Mouse (Mus musculus) left cerebral cortex, postnatal 25 days (tissue): ENCODE data around the gene Kars. TPM values are rescaled to one million over a fixed set of nuclear protein-coding genes. Genes with fewer than 3 reads are reported as not detected.

Experiments used
- DNase-seq, 2 experiments: peaks; one replicate each; pipeline ENCODE4 v3.0.0; 2022; ENCODE audit warnings: low spot score in 2 of 2, mixed read lengths in 1 of 2
- intact Hi-C: fragments of 180-260 bp; cut with DNase I; formaldehyde crosslinking; loops from one replicate; pipeline ENCODE4 v1.15.1; 2025
- total RNA-seq, 2 experiments: library from RNA; stranded (reverse); gene quantifications; 2 replicates each; pipeline ENCODE4 v1.2.3; 2021

The Kars gene
- total RNA-seq, 2 experiments from 2014 or later, result 67.3 to 71.2 TPM

- intact Hi-C loops, result no loop called here
- DNase-seq, result no peak
Observed at GRCm38 (mm10) chr8:111954844-111955594, 56.1 kb downstream of the Kars start.

DNA sequence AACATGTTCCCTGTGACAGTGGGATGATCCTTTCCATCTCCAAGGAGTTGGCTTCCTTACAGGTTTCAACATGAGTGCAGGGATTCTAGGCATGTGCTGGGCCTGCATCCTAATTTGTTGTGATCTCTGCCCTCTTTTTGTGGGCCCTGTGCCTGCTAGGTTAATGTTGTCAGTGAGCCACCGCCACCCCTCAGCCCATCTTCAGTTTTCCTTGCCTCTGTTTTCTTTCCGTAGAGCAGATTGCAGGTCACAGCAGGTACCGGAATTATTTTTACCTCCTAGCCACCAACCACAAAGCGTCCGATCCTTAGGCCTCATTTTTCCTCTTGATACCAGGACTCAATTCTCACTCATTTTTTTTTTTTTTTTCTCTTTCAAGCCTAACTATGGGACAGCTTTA is 59.2 kb downstream of the Kars start:
- intact Hi-C loops, result no loop called here
- no peak for DNase-seq

DNA sequence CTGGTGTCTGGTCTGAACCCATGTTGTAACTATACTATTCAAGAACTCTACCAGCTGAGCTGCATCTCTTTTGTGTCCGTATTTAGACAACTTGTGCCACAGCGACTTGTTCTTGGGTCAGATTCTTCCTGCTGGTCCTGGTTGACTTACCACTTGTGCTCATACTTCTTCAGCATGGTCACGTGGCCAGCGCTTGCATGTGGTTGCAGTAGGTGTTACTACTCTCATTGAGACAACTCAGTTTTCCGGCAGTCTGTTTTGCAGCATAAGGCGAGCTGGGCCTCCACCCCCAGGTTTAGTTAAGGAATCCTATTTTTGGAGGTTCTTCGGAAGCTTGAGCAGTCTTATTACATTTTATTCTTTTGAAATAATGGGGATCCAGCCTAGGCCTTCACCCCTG is 59.8 kb downstream of the Kars start:
- peak; percentile 70 to 92 for DNase-seq
- intact Hi-C loops, result no loop called here

DNA sequence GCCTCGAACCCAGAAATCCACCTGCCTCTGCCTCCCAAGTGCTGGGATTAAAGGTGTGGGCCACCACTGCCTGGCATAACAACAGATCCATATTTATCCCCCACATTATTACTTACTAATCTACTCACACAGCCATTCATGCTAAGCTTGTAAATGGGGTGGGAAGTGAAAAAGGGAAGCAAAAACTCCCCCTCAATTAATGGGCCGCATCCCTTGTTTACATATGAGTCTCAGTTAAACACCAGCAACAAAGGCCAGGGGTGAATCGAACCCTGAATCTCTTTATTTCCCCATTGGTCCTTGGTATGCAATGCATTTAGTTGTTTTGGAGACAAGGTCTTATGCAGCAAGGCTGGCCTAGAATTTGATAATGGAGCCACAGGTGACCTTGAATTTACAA is 60.3 kb downstream of the Kars start:
- no peak for DNase-seq
- intact Hi-C loops, result no loop called here

DNA sequence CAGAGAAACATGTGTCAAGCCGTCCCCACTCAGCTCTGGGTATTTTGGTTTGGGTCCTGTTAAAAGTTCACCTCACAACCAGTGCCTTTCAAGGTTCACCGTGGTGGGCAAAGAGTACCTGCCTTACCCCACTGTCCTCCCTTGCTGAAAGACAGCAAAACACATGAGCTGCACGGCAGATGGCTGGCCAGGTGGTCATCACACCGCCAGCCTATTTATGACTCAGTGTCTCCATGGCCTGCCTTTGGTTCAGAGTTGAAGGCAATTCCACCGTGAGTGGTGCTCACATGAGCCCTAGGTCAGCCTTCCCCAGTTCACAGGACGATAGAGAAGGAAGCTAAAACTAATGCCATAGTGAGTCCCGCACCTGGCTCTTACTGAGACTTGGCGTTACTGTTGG is 63.2 kb downstream of the Kars start:
- intact Hi-C loops, result no loop called here
- DNase-seq, result no peak

- no peak for DNase-seq
- intact Hi-C loops, result no loop called here
Observed at GRCm38 (mm10) chr8:111947144-111947543, 64.0 kb downstream of the Kars start.

GRCm38 (mm10) chr8:111943544-111943943 is 67.6 kb downstream of the Kars start:
- intact Hi-C loops, result no loop called here
- no peak for DNase-seq

Other genes with a start within 250 kb of the Kars start
- 10 to 100 TPM; 78.0 to 81.5 TPM for gene Cfdp1, start 157.0 kb downstream of the Kars start, total RNA-seq
- 1 to 10 TPM; 3.6 to 4.3 TPM for gene Tmem170, start 134.6 kb downstream of the Kars start, total RNA-seq
- gene Chst5, start 100.9 kb downstream of the Kars start, total RNA-seq, result under 1 TPM; 0.28 to 0.30 TPM
- 10 to 100 TPM; 12.0 to 13.0 TPM for gene Tmem231, start 77.4 kb downstream of the Kars start, total RNA-seq
- 100 to 1,000 TPM; 219 to 220 TPM for gene Gabarapl2, start 70.6 kb downstream of the Kars start, total RNA-seq
- gene Adat1, start 19.0 kb downstream of the Kars start, total RNA-seq, result 1 to 10 TPM; 5.4 to 6.6 TPM
- gene Terf2ip, start 75 bp upstream of the Kars start, total RNA-seq, result 10 to 100 TPM; 35.4 to 36.3 TPM
- under 1 TPM in 1 of 2 experiments, not detected in 1; 0.23 TPM for gene Gm6793, start 3.7 kb upstream of the Kars start, total RNA-seq